Mouse (Mus musculus): ENCODE data around the gene Glud1. TPM values are rescaled to one million over a fixed set of nuclear protein-coding genes. Genes with fewer than 3 reads are reported as not detected.

Gene Glud1
- total and polyA plus RNA-seq, 2 experiments from 2014 or later = 55.9 to 58.3 TPM

- DNase-seq (ENCODE audit: low spot score) (no peak), ATAC-seq (ENCODE audit: insufficient read depth, low read depth) (no peak)
- no peaks in the 10 kb centered on the region for H3K27me3 ChIP-seq (ENCODE audit: control insufficient read depth, insufficient read depth, low read length)
- H3K9ac ChIP-seq (replicated peaks; ENCODE audit: low read depth, low read length) = no peak overlapping the region
- TF ChIP-seq CTCF (IDR thresholded peaks at IDR 0.05; ENCODE audit: low read depth) (no peak), EP300 (IDR thresholded peaks at IDR 0.05; ENCODE audit: low read depth) (no peak)
- H3K27ac ChIP-seq (ENCODE audit: low read depth) = no peak overlapping the region
- no peak overlapping the region for H3K4me3 ChIP-seq (ENCODE audit: low read depth, low read length)
- H3K4me2 ChIP-seq (ENCODE audit: low read depth, low read length) = no peak overlapping the region
- WGBS = 13% methylated on average over 1 of the region's 1 CpGs
- no peaks in the 10 kb centered on the region for H3K9me3 ChIP-seq (replicated peaks; ENCODE audit: control insufficient read depth, low read length)
- no peaks in the 10 kb centered on the region for H3K36me3 ChIP-seq (replicated peaks; ENCODE audit: control insufficient read depth, insufficient read depth, low read length)
- H3K4me1 ChIP-seq (ENCODE audit: control insufficient read depth, insufficient read depth) = no peaks in the 10 kb centered on the region
Measured at GRCm38 (mm10) chr14:34290229-34290628, 20.3 kb upstream of the Glud1 start.

GRCm38 (mm10) chr14:34293641-34294040 lies 16.9 kb upstream of the Glud1 start:
- 90% methylated on average over 3 of the region's 3 CpGs for WGBS
- no peak overlapping the region for H3K9ac ChIP-seq (replicated peaks; ENCODE audit: low read depth, low read length)
- H3K4me1 ChIP-seq (ENCODE audit: control insufficient read depth, insufficient read depth) = peaks cover 3% of the 10 kb centered on the region; the same call in 1 of the 2 replicates

GRCm38 (mm10) chr14:34296350-34296749 lies 14.2 kb upstream of the Glud1 start:
- Histone ChIP-seq H3K9ac (replicated peaks; ENCODE audit: low read depth, low read length) (no peak overlapping the region), H3K4me2 (ENCODE audit: low read depth, low read length) (no peak overlapping the region), H3K4me1 (ENCODE audit: control insufficient read depth, insufficient read depth) (peaks cover 3% of the 10 kb centered on the region; the same call in 1 of the 2 replicates), H3K4me3 (ENCODE audit: low read depth, low read length) (no peak overlapping the region), H3K9me3 (replicated peaks; ENCODE audit: control insufficient read depth, low read length) (no peaks in the 10 kb centered on the region), H3K27me3 (ENCODE audit: control insufficient read depth, insufficient read depth, low read length) (no peaks in the 10 kb centered on the region), H3K27ac (ENCODE audit: low read depth) (no peak overlapping the region), H3K36me3 (replicated peaks; ENCODE audit: control insufficient read depth, insufficient read depth, low read length) (no peaks in the 10 kb centered on the region)
- TF ChIP-seq CTCF (IDR thresholded peaks at IDR 0.05; ENCODE audit: low read depth) = no peak
- no peak for TF ChIP-seq EP300 (IDR thresholded peaks at IDR 0.05; ENCODE audit: low read depth)
- WGBS = 78% methylated on average over 7 of the region's 7 CpGs
- ATAC-seq (ENCODE audit: insufficient read depth, low read depth) (no peak), DNase-seq (ENCODE audit: low spot score) (no peak)

More at GRCm38 (mm10) chr14:34293641-34294040, 16.9 kb upstream of the Glud1 start:
- Histone ChIP-seq H3K27me3 (ENCODE audit: control insufficient read depth, insufficient read depth, low read length) (no peaks in the 10 kb centered on the region), H3K4me3 (ENCODE audit: low read depth, low read length) (no peak overlapping the region), H3K9me3 (replicated peaks; ENCODE audit: control insufficient read depth, low read length) (no peaks in the 10 kb centered on the region), H3K27ac (ENCODE audit: low read depth) (no peak overlapping the region), H3K36me3 (replicated peaks; ENCODE audit: control insufficient read depth, insufficient read depth, low read length) (no peaks in the 10 kb centered on the region), H3K4me2 (ENCODE audit: low read depth, low read length) (no peak overlapping the region)
- TF ChIP-seq CTCF (IDR thresholded peaks at IDR 0.05; ENCODE audit: low read depth) = no peak
- TF ChIP-seq EP300 (IDR thresholded peaks at IDR 0.05; ENCODE audit: low read depth) = no peak
- ATAC-seq (ENCODE audit: insufficient read depth, low read depth) = no peak
- DNase-seq (ENCODE audit: low spot score) = no peak

GRCm38 (mm10) chr14:34297038-34297437 lies 13.5 kb upstream of the Glud1 start:
- Histone ChIP-seq H3K4me2 (ENCODE audit: low read depth, low read length) (no peak overlapping the region), H3K9me3 (replicated peaks; ENCODE audit: control insufficient read depth, low read length) (no peaks in the 10 kb centered on the region), H3K36me3 (replicated peaks; ENCODE audit: control insufficient read depth, insufficient read depth, low read length) (no peaks in the 10 kb centered on the region), H3K4me3 (ENCODE audit: low read depth, low read length) (no peak overlapping the region), H3K9ac (replicated peaks; ENCODE audit: low read depth, low read length) (no peak overlapping the region), H3K27me3 (ENCODE audit: control insufficient read depth, insufficient read depth, low read length) (no peaks in the 10 kb centered on the region), H3K4me1 (ENCODE audit: control insufficient read depth, insufficient read depth) (peaks cover 3% of the 10 kb centered on the region; the same call in 1 of the 2 replicates), H3K27ac (ENCODE audit: low read depth) (no peak overlapping the region)
- DNase-seq (ENCODE audit: low spot score) = no peak
- no peak for ATAC-seq (ENCODE audit: insufficient read depth, low read depth)
- TF ChIP-seq EP300 (IDR thresholded peaks at IDR 0.05; ENCODE audit: low read depth) (no peak), CTCF (IDR thresholded peaks at IDR 0.05; ENCODE audit: low read depth) (no peak)
- WGBS = 19% methylated on average over 4 of the region's 4 CpGs

GRCm38 (mm10) chr14:34297634-34298033 lies 12.9 kb upstream of the Glud1 start:
- no peak for ATAC-seq (ENCODE audit: insufficient read depth, low read depth)
- DNase-seq (ENCODE audit: low spot score) = no peak
- peaks cover 3% of the 10 kb centered on the region; the same call in 1 of the 2 replicates for H3K4me1 ChIP-seq (ENCODE audit: control insufficient read depth, insufficient read depth)
- TF ChIP-seq CTCF (IDR thresholded peaks at IDR 0.05; ENCODE audit: low read depth) = no peak
- no peak for TF ChIP-seq EP300 (IDR thresholded peaks at IDR 0.05; ENCODE audit: low read depth)
- 57% methylated on average over 2 of the region's 2 CpGs for WGBS
- no peaks in the 10 kb centered on the region for H3K36me3 ChIP-seq (replicated peaks; ENCODE audit: control insufficient read depth, insufficient read depth, low read length)
- no peak overlapping the region for H3K4me3 ChIP-seq (ENCODE audit: low read depth, low read length)
- H3K4me2 ChIP-seq (ENCODE audit: low read depth, low read length) = no peak overlapping the region
- no peak overlapping the region for H3K9ac ChIP-seq (replicated peaks; ENCODE audit: low read depth, low read length)
- H3K9me3 ChIP-seq (replicated peaks; ENCODE audit: control insufficient read depth, low read length) = no peaks in the 10 kb centered on the region
- H3K27me3 ChIP-seq (ENCODE audit: control insufficient read depth, insufficient read depth, low read length) = no peaks in the 10 kb centered on the region
- H3K27ac ChIP-seq (ENCODE audit: low read depth) = no peak overlapping the region
